Mouse (Mus musculus) heart, adult 9 months (tissue): ENCODE measurements around the gene Mybph.

Source experiments
- DNase-seq, 2 experiments: peaks; one replicate each; pipeline ENCODE4 v3.0.0; 2022; ENCODE audit warnings: low spot score in 2 of 2

The Mybph gene

GRCm38 (mm10) chr1:134193126-134193525 is at the start of gene Mybph:
Gene Mybph (plus strand): TSS chr1:134193448.
- no peak for DNase-seq

GRCm38 (mm10) chr1:134146066-134146465 is 47.2 kb upstream of the Mybph start:
- DNase-seq, result no peak

- no peak for DNase-seq
Measured at GRCm38 (mm10) chr1:134150076-134150475, 43.2 kb upstream of the Mybph start.

DNA sequence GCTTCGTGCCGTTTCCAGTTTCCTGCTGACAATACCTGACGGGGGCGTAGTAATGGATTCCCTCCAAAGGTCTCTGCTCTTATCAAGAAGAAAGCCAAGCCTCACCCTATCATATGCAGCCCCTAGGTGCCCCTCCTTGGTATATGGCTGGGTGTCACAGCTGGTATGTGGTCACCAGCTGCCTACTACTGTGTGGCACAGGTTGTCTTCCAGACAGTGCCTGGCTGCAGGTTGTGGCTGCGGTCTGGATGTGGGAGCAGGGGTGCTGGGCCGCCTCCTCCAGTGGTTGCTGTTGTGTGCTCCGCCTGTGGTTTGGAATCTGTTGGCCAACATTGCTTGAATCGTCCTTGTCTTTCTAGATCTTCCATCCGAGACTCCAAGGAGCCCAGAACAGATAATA is 42.5 kb upstream of the Mybph start:
- DNase-seq, result no peak

GRCm38 (mm10) chr1:134151655-134152412 is 41.4 kb upstream of the Mybph start:
- peak; percentile 31 to 78 for DNase-seq

DNA sequence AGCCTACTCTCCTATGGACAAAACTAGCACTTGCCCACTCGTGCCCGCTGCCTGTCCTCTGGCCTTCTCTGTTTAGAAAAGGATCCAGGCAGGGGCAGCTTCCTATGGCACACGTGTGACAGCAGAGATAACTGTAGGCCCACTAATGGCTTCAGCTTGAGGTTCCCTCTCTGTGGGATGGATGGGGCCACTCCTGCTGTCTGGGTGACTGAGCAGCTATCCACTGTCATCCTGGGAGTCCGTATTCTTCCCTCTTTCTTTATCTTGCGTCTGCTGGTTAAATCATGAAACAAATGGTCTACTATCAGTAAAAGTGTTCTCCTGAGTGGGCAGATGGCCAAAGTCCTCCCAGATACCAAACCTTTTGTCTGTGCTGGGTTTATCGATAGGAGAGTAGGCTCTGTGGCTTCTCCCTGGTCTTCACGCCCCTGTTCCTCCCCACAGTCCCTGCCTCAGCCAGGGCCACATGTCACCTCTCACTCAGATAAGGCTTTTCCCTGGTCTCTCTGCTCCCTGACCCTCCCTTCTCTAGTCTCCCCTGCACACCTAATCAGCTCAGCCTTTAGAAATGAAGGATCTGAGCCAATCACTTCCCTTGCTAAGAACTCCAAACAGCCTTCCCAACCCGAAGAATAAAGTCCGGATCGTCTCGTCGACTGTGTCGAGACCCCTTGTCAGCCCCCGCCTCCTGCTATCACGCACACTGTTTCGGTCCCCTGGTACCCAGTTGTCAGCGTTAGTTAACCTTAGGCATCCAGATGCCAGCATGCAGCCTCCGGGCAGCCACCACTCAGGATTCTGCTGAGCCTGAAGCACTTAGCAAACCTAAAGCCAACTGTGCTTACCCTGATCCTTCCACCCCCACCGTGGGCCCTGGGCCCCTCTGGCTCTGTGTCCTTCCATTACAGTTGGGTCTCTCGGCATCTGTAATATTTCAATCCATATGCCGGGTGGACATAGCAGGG is 40.3 kb upstream of the Mybph start:
- no peak for DNase-seq

GRCm38 (mm10) chr1:134154121-134154520 is 39.1 kb upstream of the Mybph start:
- DNase-seq, result no peak

GRCm38 (mm10) chr1:134154655-134155054 is 38.6 kb upstream of the Mybph start:
- no peak for DNase-seq

DNA sequence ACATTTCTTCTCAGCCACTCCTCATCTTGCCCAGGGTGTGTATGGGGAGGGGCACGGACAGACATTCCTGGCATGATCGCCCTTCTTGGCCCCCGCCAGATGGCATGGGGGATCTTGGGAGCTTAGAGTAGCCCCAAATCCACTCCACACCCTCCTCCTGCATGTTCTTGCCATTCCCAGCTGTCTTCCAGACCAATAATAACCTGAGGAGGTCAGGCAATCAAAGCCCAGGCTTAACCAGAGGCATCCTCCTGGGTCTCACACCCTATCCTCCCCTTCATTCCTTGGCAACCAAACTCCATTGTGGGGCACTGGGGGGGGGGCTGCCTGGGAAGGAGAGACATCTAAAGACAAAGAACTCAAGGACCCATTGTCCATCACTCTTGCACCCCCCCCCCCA is 32.8 kb upstream of the Mybph start:
- DNase-seq, result no peak

DNA sequence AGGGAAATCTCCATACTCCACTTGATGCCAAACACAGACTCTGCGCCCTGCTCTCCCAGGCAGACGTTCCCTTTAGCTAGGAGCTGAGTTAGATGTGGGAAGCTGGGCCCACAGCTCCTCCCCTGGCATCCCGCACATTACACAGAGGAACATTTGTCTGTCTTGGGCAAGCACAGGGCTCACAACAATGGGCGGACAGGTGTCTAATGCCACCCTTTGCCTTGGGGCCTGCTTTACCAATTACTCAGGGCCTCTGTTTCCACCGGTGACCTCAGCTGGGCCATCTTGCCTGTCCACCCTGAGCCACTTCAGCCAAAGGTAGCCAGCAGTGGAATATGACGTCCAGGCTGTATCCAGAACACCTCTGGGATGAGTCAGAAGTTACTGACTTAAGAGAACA is 31.8 kb upstream of the Mybph start:
- no peak for DNase-seq

DNA sequence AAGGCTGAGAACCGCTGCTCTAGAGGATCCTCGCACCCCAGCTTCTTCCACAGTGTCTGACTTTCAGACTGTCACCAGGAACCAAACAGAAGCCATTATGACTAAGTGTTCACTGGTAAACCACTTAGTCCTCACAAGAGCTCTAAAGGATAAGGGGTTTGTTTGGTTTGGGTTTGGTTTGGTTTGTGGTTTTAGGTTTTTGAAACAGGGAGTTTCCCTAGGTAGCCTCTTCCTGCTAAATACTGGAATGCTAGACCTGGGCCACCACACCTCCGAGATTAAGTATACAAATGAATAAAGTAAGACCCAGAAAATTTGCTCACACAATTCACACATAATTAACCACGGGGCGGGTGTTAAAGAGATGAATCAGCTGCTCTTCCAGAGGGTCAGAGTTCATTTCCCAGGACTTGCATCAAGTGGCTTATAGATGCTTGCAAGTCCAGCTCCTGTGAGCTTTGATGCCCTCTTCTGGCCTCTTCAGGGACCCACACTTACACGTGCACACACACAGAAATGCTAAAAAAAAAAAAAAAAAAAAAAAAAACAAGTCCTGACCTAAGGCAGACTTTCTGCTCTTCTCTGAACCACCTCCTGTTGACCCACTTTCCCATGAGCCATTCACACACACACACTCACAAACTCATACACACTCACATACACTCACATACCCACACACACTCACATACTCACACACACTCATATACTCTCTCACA is 30.6 kb upstream of the Mybph start:
- no peak for DNase-seq

DNA sequence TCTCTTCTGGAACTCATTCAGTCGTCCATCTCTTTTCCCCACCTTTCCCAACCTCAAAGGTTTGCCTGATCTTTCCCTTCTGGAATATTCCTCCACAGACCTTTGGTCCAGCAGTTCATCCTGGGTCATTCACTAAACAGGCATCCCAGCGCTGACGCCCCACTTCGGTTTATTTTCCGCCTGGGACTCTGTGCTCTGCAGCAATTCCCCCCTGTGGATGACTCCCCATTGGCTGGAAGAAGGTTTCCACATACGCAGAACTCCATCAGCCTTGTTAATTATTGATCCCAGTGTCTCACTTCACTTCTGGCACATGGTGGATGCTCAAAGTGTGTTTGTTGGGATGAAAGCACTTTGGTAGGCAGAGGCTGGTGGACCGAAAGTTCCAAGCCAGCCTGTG is 29.8 kb upstream of the Mybph start:
- DNase-seq, result no peak

- DNase-seq, result peak in 1 of 2 experiments; percentile 17
Measured at GRCm38 (mm10) chr1:134164454-134164853, 28.8 kb upstream of the Mybph start.

DNA sequence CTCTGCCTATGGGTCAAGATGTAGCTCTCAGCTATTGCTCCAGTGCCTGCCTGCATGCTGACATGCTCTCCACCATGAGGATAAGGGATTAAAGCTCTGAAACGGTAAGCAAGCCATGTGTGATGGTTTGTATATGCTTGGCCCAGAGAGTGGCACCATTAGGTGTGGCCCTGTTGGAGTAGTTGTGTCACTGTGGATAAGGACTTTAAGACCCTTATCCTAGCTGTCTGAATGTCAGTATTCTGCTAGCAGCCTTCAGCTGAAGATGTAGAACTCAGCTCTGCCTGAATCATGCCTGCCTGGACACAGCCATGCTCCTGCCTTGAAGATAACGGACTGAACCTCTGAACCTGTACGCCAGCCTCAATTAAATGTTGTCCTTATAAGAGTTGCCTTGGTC is 26.7 kb upstream of the Mybph start:
- no peak for DNase-seq

- DNase-seq, result peak; percentile 14 to 37
Measured at GRCm38 (mm10) chr1:134167416-134168305, 25.6 kb upstream of the Mybph start.

DNA sequence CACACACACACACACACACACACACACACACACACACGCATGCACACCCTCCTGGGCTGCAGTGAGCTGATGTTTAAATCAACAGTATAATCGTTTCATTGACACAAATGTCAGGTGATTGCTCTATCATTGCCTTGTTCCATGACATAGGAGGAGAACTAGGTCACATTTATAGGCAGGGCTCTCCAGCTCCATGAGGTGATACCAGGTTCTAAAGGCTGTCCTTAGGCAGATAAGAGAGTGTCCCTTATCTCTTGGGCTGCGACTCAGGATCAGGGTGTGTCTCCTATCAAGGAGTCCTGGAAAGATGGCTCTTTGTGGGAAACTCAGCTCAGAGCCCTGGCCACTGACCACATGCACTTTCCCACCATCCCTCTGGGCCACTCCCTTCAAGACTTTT is 24.7 kb upstream of the Mybph start:
- DNase-seq, result no peak

- no peak for DNase-seq
Measured at GRCm38 (mm10) chr1:134168985-134169697, 24.1 kb upstream of the Mybph start.

DNA sequence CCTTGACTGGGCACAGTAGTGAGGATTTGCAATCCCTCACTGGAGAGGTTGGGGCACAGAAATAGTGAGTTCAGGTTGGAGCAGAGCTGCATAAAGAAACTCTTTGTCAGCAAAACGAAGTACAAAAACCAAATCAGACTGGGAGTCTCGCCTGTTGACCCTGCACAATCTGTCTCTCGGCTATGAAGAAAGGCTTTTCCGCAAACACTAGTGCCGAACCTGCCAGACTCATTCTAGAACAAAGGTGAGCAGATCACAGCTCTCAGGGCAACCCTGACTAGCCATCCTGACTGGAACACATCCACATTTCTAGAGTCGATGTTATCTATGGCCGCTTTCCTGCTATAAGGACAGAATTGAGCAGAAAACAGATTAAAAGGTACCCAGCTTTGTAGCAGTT is 20.2 kb upstream of the Mybph start:
- DNase-seq, result no peak

GRCm38 (mm10) chr1:134177976-134178375 is 15.3 kb upstream of the Mybph start:
- no peak for DNase-seq

GRCm38 (mm10) chr1:134182025-134182424 is 11.2 kb upstream of the Mybph start, which contains the start of gene Chil1:
Gene Chil1 (plus strand): TSS chr1:134182176.
- DNase-seq, result no peak
